Mouse (Mus musculus) cerebellum, adult 18-20 months (tissue): ENCODE measurements at regions not wholly inside any gene's neighbourhood (a gene's known extent, or its start where the extent isn't known, plus 50 kb on each side); places are given as distances from the start of the nearest gene placed in this dataset.

ENCODE experiments used
- DNase-seq, 2 experiments: peaks; one replicate each; pipeline ENCODE4 v3.0.0; 2021

GRCm38 (mm10) chr2:108913967-108914366 is 366.6 kb upstream of the Kif18a start:
- no peak for DNase-seq

GRCm38 (mm10) chr2:108919500-108920045 is 361.0 kb upstream of the Kif18a start:
- no peak for DNase-seq

GRCm38 (mm10) chr2:108920111-108920510 is 360.4 kb upstream of the Kif18a start:
- DNase-seq = no peak

GRCm38 (mm10) chr2:108935981-108936762 is 344.4 kb upstream of the Kif18a start:
- no peak for DNase-seq

GRCm38 (mm10) chr2:108980921-108981320 is 299.6 kb upstream of the Kif18a start:
- no peak for DNase-seq

GRCm38 (mm10) chr2:109016223-109016622 is 264.3 kb upstream of the Kif18a start:
- no peak for DNase-seq

GRCm38 (mm10) chr2:109017018-109017707 is 263.4 kb upstream of the Kif18a start:
- no peak for DNase-seq

GRCm38 (mm10) chr2:109038131-109038695 is 242.3 kb upstream of the Kif18a start:
- DNase-seq = no peak
